Mouse (Mus musculus): ENCODE results near the gene Hoxb7. TPM values are rescaled to one million over a fixed set of nuclear protein-coding genes. Genes with fewer than 3 reads are reported as not detected.

Gene Hoxb7
- polyA plus RNA-seq, 1 experiment: 15.5 TPM

- WGBS: under 1% methylated on average over 45 of the region's 45 CpGs
Measured at GRCm38 (mm10) chr11:96318368-96319070, 32.1 kb downstream of the Hoxb7 start.

GRCm38 (mm10) chr11:96319071-96319902, 32.9 kb downstream of the Hoxb7 start:
- Histone ChIP-seq H3K4me1 (ENCODE audit: control insufficient read depth, insufficient read depth, low read length) (peaks cover 7% of the 10 kb centered on the region; the same call in 1 of the 2 replicates), H3K36me3 (ENCODE audit: control insufficient read depth, insufficient read depth, low read length) (peaks cover 1% of the 10 kb centered on the region; the same call in 1 of the 2 replicates), H3K27ac (ENCODE audit: insufficient read depth, low read depth, low read length) (peak overlapping the region; percentile 94), H3K27me3 (replicated peaks; ENCODE audit: control insufficient read depth, insufficient read depth, low read length) (no peaks in the 10 kb centered on the region), H3K4me3 (ENCODE audit: insufficient read depth, low read depth, low read length) (peak overlapping the region; percentile 92)
- under 1% methylated on average over 34 of the region's 34 CpGs for WGBS
- TF ChIP-seq CTCF (conservative IDR thresholded peaks at IDR 0.05; ENCODE audit: insufficient read depth, insufficient read length, low read depth, low read length): no peak
- no peak for TF ChIP-seq POLR2A (IDR thresholded peaks at IDR 0.05; ENCODE audit: low read depth, low read length)
- DNase-seq: peak; percentile 77

More at GRCm38 (mm10) chr11:96318368-96319070, 32.1 kb downstream of the Hoxb7 start:
- no peaks in the 10 kb centered on the region for H3K27me3 ChIP-seq (replicated peaks; ENCODE audit: control insufficient read depth, insufficient read depth, low read length)
- H3K4me1 ChIP-seq (ENCODE audit: control insufficient read depth, insufficient read depth, low read length): peaks cover 6% of the 10 kb centered on the region; the same call in 1 of the 2 replicates
- peaks cover 1% of the 10 kb centered on the region; the same call in 1 of the 2 replicates for H3K36me3 ChIP-seq (ENCODE audit: control insufficient read depth, insufficient read depth, low read length)
- H3K27ac ChIP-seq (ENCODE audit: insufficient read depth, low read depth, low read length): peak overlapping the region; percentile 99
- peak overlapping the region; percentile 92 for H3K4me3 ChIP-seq (ENCODE audit: insufficient read depth, low read depth, low read length)
- DNase-seq: peak; percentile 95
- TF ChIP-seq POLR2A (IDR thresholded peaks at IDR 0.05; ENCODE audit: low read depth, low read length): no peak
- TF ChIP-seq CTCF (conservative IDR thresholded peaks at IDR 0.05; ENCODE audit: insufficient read depth, insufficient read length, low read depth, low read length): no peak

GRCm38 (mm10) chr11:96319910-96320309, 33.5 kb downstream of the Hoxb7 start:
- Histone ChIP-seq H3K27me3 (replicated peaks; ENCODE audit: control insufficient read depth, insufficient read depth, low read length) (no peaks in the 10 kb centered on the region), H3K27ac (ENCODE audit: insufficient read depth, low read depth, low read length) (peak overlapping the region; percentile 94), H3K4me1 (ENCODE audit: control insufficient read depth, insufficient read depth, low read length) (peaks cover 7% of the 10 kb centered on the region; the same call in 1 of the 2 replicates), H3K4me3 (ENCODE audit: insufficient read depth, low read depth, low read length) (peak overlapping the region; percentile 92), H3K36me3 (ENCODE audit: control insufficient read depth, insufficient read depth, low read length) (peaks cover 1% of the 10 kb centered on the region; the same call in 1 of the 2 replicates)
- DNase-seq: peak; percentile 78
- WGBS: 4% methylated on average over 29 of the region's 29 CpGs
- TF ChIP-seq POLR2A (IDR thresholded peaks at IDR 0.05; ENCODE audit: low read depth, low read length) (no peak), CTCF (conservative IDR thresholded peaks at IDR 0.05; ENCODE audit: insufficient read depth, insufficient read length, low read depth, low read length) (no peak)

GRCm38 (mm10) chr11:96320688-96321087, 34.3 kb downstream of the Hoxb7 start:
- WGBS: 19% methylated on average over 17 of the region's 17 CpGs
- peak overlapping the region; percentile 18; the same call in 1 of the 2 replicates for H3K4me3 ChIP-seq (ENCODE audit: insufficient read depth, low read depth, low read length)
- peaks cover 1% of the 10 kb centered on the region; the same call in 1 of the 2 replicates for H3K36me3 ChIP-seq (ENCODE audit: control insufficient read depth, insufficient read depth, low read length)
- no peak for TF ChIP-seq CTCF (conservative IDR thresholded peaks at IDR 0.05; ENCODE audit: insufficient read depth, insufficient read length, low read depth, low read length)
- no peak for TF ChIP-seq POLR2A (IDR thresholded peaks at IDR 0.05; ENCODE audit: low read depth, low read length)
- peak overlapping the region; percentile 53; the same call in 1 of the 2 replicates for H3K27ac ChIP-seq (ENCODE audit: insufficient read depth, low read depth, low read length)
- peaks cover 7% of the 10 kb centered on the region; the same call in 1 of the 2 replicates for H3K4me1 ChIP-seq (ENCODE audit: control insufficient read depth, insufficient read depth, low read length)
- no peak for DNase-seq
- H3K27me3 ChIP-seq (replicated peaks; ENCODE audit: control insufficient read depth, insufficient read depth, low read length): no peaks in the 10 kb centered on the region

- Histone ChIP-seq H3K4me3 (ENCODE audit: insufficient read depth, low read depth, low read length) (no peak overlapping the region), H3K36me3 (ENCODE audit: control insufficient read depth, insufficient read depth, low read length) (peaks cover 1% of the 10 kb centered on the region; the same call in 1 of the 2 replicates), H3K27me3 (replicated peaks; ENCODE audit: control insufficient read depth, insufficient read depth, low read length) (no peaks in the 10 kb centered on the region), H3K27ac (ENCODE audit: insufficient read depth, low read depth, low read length) (peak overlapping the region; percentile 48), H3K4me1 (ENCODE audit: control insufficient read depth, insufficient read depth, low read length) (peaks cover 4% of the 10 kb centered on the region; the same call in 1 of the 2 replicates)
- DNase-seq: no peak
- TF ChIP-seq POLR2A (IDR thresholded peaks at IDR 0.05; ENCODE audit: low read depth, low read length) (no peak), CTCF (conservative IDR thresholded peaks at IDR 0.05; ENCODE audit: insufficient read depth, insufficient read length, low read depth, low read length) (no peak)
- 40% methylated on average over 5 of the region's 5 CpGs for WGBS
Measured at GRCm38 (mm10) chr11:96321846-96322245, 35.4 kb downstream of the Hoxb7 start.

GRCm38 (mm10) chr11:96322738-96323137, 36.3 kb downstream of the Hoxb7 start:
- 57% methylated on average over 6 of the region's 6 CpGs for WGBS
- DNase-seq: no peak
- Histone ChIP-seq H3K4me3 (ENCODE audit: insufficient read depth, low read depth, low read length) (no peak overlapping the region), H3K27ac (ENCODE audit: insufficient read depth, low read depth, low read length) (peak overlapping the region; percentile 67), H3K36me3 (ENCODE audit: control insufficient read depth, insufficient read depth, low read length) (peaks cover 1% of the 10 kb centered on the region; the same call in 1 of the 2 replicates), H3K4me1 (ENCODE audit: control insufficient read depth, insufficient read depth, low read length) (0 out of 2 replicates have a peak, but pooled peaks cover 7% of the 10 kb centered on the region), H3K27me3 (replicated peaks; ENCODE audit: control insufficient read depth, insufficient read depth, low read length) (no peaks in the 10 kb centered on the region)
- no peak for TF ChIP-seq POLR2A (IDR thresholded peaks at IDR 0.05; ENCODE audit: low read depth, low read length)
- no peak for TF ChIP-seq CTCF (conservative IDR thresholded peaks at IDR 0.05; ENCODE audit: insufficient read depth, insufficient read length, low read depth, low read length)
